Mouse (Mus musculus) small intestine, adult 2 months (tissue): ENCODE data around the gene Ccdc8. TPM values are rescaled to one million over a fixed set of nuclear protein-coding genes. Genes with fewer than 3 reads are reported as not detected.

Source experiments
- H3K27ac ChIP-seq: fragments of 200-500 bp; 2 replicates; pipeline ENCODE4 v1.5.1; 2012; ENCODE audit warnings: low read depth, low read length, control low read depth, inconsistent platforms; ENCODE audit not compliant: insufficient read depth
- H3K27me3 ChIP-seq: fragments of 200-500 bp; 2 replicates; pipeline ENCODE4 v1.6.1; 2012; ENCODE audit warnings: mild to moderate bottlenecking, moderate library complexity, low read length, inconsistent platforms; ENCODE audit not compliant: control insufficient read depth, insufficient read depth
- H3K36me3 ChIP-seq: fragments of 200-500 bp; 2 replicates; pipeline ENCODE4 v1.6.1; 2012; ENCODE audit warnings: mild to moderate bottlenecking, low read length, control low read depth, inconsistent platforms; ENCODE audit not compliant: control insufficient read depth, insufficient read depth
- H3K4me1 ChIP-seq: fragments of 200-500 bp; 2 replicates; pipeline ENCODE4 v1.6.1; 2012; ENCODE audit warnings: low read length, inconsistent platforms, mixed read lengths; ENCODE audit not compliant: control insufficient read depth, insufficient read depth, insufficient read length
- H3K4me3 ChIP-seq: fragments of 200-500 bp; 2 replicates; pipeline ENCODE4 v1.5.1; 2012; ENCODE audit warnings: low read depth, mild to moderate bottlenecking, control low read depth, inconsistent platforms, low read length, moderate library complexity
- CTCF ChIP-seq: fragments of 200-500 bp; IDR thresholded peaks from 2 replicates; pipeline ENCODE4 v1.5.1; 2012; ENCODE audit warnings: low read depth, mild to moderate bottlenecking, control low read depth, inconsistent platforms, low read length, moderate library complexity, mixed read lengths; ENCODE audit not compliant: insufficient replicate concordance, insufficient read length; ENCODE audit errors: extremely low read depth
- POLR2A ChIP-seq: fragments of 200-500 bp; IDR thresholded peaks from 2 replicates; pipeline ENCODE4 v1.6.1; 2012; ENCODE audit warnings: low read depth, mild to moderate bottlenecking, control low read depth, inconsistent platforms, low read length, moderate library complexity
- WGBS: fragments of 180-500 bp; shearing (Covaris S2); methylation state at CpG from one replicate; pipeline ENCODE4 v1.1.7; 2018; 5-methylcytosine and 5-hydroxymethylcytosine counted together
- polyA plus RNA-seq: library from polyadenylated mRNA; depleted of rRNA; stranded (reverse); fragments of >200 nt; gene quantifications from 2 replicates; pipeline ENCODE4 v1.2.3, GENCODE M21; 2012

Gene Ccdc8
- polyA plus RNA-seq, 1 experiment, result 0.74 TPM

DNA sequence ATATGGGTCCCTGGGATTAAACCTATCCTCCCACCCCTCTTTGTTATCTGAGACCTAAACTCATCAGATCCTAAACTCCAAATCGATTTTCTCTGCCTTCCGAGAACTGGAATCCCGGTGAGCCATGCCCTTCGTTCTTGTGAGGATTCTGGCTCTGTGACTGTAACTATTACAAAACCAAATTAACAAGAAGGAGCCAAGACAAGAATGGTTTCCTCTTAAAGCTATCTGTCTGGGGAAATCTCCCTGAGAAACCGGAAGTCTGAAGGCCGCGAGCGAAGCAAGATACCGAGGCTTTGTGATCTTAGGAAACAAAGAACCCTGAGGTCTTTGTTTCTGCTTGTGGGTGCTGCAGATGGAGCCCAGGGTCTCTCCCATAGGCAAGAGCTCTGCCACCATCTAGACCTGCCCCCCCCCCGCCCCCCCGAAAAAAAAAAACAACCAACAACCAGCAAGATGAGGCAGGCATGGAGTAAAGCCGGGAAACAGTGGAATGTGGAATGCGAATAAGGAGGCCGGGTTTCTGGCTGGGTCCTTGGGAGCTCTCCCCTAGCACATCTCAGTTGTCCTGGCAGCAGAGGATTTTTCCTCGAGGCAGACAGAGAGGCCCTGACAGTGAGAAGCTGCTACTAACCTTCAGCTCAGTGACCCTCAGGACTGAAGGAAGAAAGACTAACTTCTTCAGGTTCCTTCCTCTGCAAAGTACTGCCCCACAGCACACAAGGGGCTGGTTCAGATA, 2.3 kb upstream of the Ccdc8 start:
- Histone ChIP-seq H3K36me3 (no peaks in the 10 kb centered on the region), H3K27me3 (0 out of 2 replicates have a peak, but pooled peaks cover 3% of the 10 kb centered on the region), H3K4me1 (no peaks in the 10 kb centered on the region), H3K27ac (0 out of 2 replicates have a peak overlapping the region, but pooled peaks have one; percentile 40), H3K4me3 (no peak overlapping the region)
- 37% methylated on average over 15 of the region's 15 CpGs for WGBS
- TF ChIP-seq POLR2A (no peak), CTCF (no peak)

- Histone ChIP-seq H3K36me3 (no peaks in the 10 kb centered on the region), H3K4me1 (no peaks in the 10 kb centered on the region), H3K4me3 (no peak overlapping the region), H3K27ac (no peak overlapping the region), H3K27me3 (0 out of 2 replicates have a peak, but pooled peaks cover 3% of the 10 kb centered on the region)
- TF ChIP-seq CTCF (no peak), POLR2A (no peak)
- 43% methylated on average over 18 of the region's 18 CpGs for WGBS
Observed at GRCm38 (mm10) chr7:16991681-16992450, 642 bp upstream of the Ccdc8 start.

DNA sequence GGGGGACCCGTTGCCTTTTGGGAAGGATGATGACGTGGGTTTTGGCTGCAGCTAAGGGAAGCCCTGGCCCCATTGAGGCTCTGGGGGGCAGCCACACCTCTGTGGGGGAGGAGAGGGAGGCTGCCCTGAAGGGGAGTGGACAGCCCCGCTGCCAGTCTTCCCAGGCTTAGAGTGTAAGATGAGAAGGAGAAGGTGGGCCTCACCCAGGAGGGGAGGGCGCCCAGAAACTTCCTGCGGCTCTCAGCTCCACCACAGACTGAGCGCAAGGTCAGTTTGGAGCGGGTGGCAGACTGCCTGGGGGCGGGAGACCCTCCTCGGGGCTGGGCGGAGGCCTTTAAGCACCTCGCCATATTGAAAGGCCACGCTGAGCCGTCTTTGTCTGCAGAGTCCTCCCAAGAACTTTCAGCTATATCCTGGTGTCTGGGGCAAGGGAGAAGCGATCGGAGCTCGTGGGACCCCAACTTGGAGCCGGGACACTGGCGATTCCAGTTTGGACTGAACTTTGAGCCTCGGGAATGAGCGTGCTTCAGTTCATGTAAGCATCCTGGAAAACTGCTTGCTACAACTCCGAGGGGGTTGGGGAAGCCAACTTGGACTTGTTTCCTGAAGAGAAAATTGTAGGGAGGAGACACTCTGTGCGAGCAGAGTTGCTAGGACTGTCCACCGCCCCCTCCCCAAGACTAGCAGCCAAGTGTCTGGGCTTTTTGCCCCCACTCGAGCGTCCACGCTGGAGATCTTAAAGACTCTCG, 1.3 kb downstream of the Ccdc8 start:
- Histone ChIP-seq H3K27ac (peak overlapping the region; percentile 8; the same call in 1 of the 2 replicates), H3K27me3 (0 out of 2 replicates have a peak, but pooled peaks cover 3% of the 10 kb centered on the region), H3K36me3 (no peaks in the 10 kb centered on the region), H3K4me1 (no peaks in the 10 kb centered on the region), H3K4me3 (peak overlapping the region; percentile 52)
- 12% methylated on average over 27 of the region's 27 CpGs for WGBS
- no peak for TF ChIP-seq CTCF
- TF ChIP-seq POLR2A, result no peak

GRCm38 (mm10) chr7:16994400-16994799, 1.9 kb downstream of the Ccdc8 start:
- TF ChIP-seq POLR2A (no peak), CTCF (no peak)
- 0 out of 2 replicates have a peak overlapping the region, but pooled peaks have one; percentile 8 for H3K27ac ChIP-seq
- H3K4me3 ChIP-seq, result peak overlapping the region; percentile 52
- H3K27me3 ChIP-seq, result 0 out of 2 replicates have a peak, but pooled peaks cover 3% of the 10 kb centered on the region
- no peaks in the 10 kb centered on the region for H3K4me1 ChIP-seq
- WGBS, result 16% methylated on average over 20 of the region's 20 CpGs
- no peaks in the 10 kb centered on the region for H3K36me3 ChIP-seq

GRCm38 (mm10) chr7:16995345-16995744, 2.8 kb downstream of the Ccdc8 start:
- Histone ChIP-seq H3K27me3 (0 out of 2 replicates have a peak, but pooled peaks cover 3% of the 10 kb centered on the region), H3K4me1 (no peaks in the 10 kb centered on the region), H3K27ac (no peak overlapping the region), H3K36me3 (no peaks in the 10 kb centered on the region), H3K4me3 (no peak overlapping the region)
- TF ChIP-seq CTCF, result no peak
- no peak for TF ChIP-seq POLR2A
- 67% methylated on average over 4 of the region's 4 CpGs for WGBS

DNA sequence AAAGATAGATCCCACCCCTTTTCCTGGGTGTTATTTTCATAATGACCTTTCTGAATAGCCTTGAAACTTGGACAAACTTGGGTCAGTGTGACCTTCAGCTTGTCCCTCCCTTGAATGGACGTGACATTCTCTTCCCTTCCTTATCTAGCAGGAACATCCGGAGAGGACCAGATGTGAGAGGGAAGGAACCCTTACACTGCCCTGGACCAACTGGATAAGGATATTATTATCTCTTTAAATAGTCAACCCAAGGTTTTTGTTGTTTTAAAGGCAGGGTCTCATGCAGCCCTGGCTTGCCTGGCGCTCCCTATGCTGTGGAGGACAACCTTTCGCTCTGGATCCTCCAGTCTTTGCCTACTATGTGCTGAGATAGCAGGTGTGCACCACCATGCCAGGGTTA, 6.7 kb downstream of the Ccdc8 start:
- no peak for TF ChIP-seq CTCF
- TF ChIP-seq POLR2A, result no peak
- Histone ChIP-seq H3K4me3 (no peak overlapping the region), H3K27me3 (no peaks in the 10 kb centered on the region), H3K36me3 (peaks cover 4% of the 10 kb centered on the region; the same call in 1 of the 2 replicates), H3K27ac (no peak overlapping the region), H3K4me1 (peaks cover 12% of the 10 kb centered on the region)
- WGBS, result 45% methylated on average over 4 of the region's 4 CpGs

GRCm38 (mm10) chr7:16999650-17000049, 7.1 kb downstream of the Ccdc8 start:
- Histone ChIP-seq H3K36me3 (peaks cover 8% of the 10 kb centered on the region), H3K27me3 (no peaks in the 10 kb centered on the region), H3K4me1 (peaks cover 14% of the 10 kb centered on the region), H3K27ac (no peak overlapping the region), H3K4me3 (no peak overlapping the region)
- 26% methylated on average over 4 of the region's 4 CpGs for WGBS
- TF ChIP-seq CTCF, result peak; percentile 96; the same call in 1 of the 2 replicates
- TF ChIP-seq POLR2A, result no peak
